8 mouse cellular contexts compared by ENCODE assay signal in the genomic region with DNA sequence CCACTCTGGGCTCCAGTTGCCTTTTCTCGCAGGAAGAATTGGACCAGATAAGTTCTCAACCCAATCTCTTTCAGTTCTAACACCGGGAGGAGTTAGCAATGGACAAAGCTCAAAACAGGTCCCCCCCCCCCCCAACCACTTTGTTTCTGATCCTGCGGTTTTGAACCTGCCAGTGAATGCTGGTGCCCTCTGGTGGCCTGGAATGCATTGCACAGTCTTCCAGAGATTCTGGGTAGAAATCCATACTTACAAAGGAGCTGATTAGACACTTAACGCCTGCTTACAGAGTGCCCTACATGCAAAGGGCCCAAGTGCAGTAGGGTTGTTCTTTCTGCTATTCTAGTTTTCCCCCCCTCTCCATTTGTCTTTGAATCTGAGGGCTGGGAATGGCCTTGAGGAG. TPM values are rescaled to one million over a fixed set of nuclear protein-coding genes. Genes with fewer than 3 reads are reported as not detected.
DNase-seq lines count a peak whose midpoint lies in the region; ATAC-seq and TF ChIP-seq lines count a peak whose summit lies in the region.

No protein-coding gene starts in this region.

- peak in 1 of 2 experiments; percentile 35 for DNase-seq in cerebellum, adult 2 months
- no peak for DNase-seq in cerebellum, adult 11-12 months
- DNase-seq in layer of hippocampus, adult 2 months (ENCODE audit: low spot score in 2 of 2) = no peak
- no peak for DNase-seq in layer of hippocampus, adult 18-20 months (ENCODE audit: low spot score in 2 of 2)
- DNase-seq in CD4-positive, CD25-positive, alpha-beta regulatory T cell, adult 2 months (ENCODE audit: low read depth, low spot score) = peak; percentile 62
- DNase-seq in thymus, postnatal 4 days = peak; percentile 57
- no peak for DNase-seq in urinary bladder, postnatal 10 days (ENCODE audit: low spot score)

- TF ChIP-seq CTCF in cerebellum, adult 2 months (IDR thresholded peaks at IDR 0.05; ENCODE audit: borderline replicate concordance, insufficient read depth, low read depth, low read length) = peak; percentile 58
- TF ChIP-seq CTCF in layer of hippocampus, adult 2 months (conservative IDR thresholded peaks at IDR 0.05) = peak; percentile 73

- H3K27me3 ChIP-seq in cerebellum, adult 2 months (ENCODE audit: control insufficient read depth, insufficient read depth, low read length) = no peaks in the 10 kb centered on the region

- no peak for TF ChIP-seq POLR2A in cerebellum, adult 2 months (IDR thresholded peaks at IDR 0.05; ENCODE audit: borderline replicate concordance, insufficient read depth, low read length)

- 0 out of 2 replicates have a peak, but pooled peaks cover 2% of the 10 kb centered on the region for H3K4me1 ChIP-seq in cerebellum, adult 2 months (ENCODE audit: control insufficient read depth, insufficient read depth, low read length)

- 0 out of 2 replicates have a peak, but pooled peaks have one; percentile 41 for ATAC-seq in erythroblast, adult 5-6 weeks (replicated peaks; ENCODE audit: low FRiP score, poor library complexity, severe bottlenecking)

- whole genome bisulfite sequencing in cerebellum, adult 2 months = 64% methylated on average over 4 of the region's 4 CpGs

- H3K4me3 ChIP-seq in cerebellum, adult 2 months (replicated peaks; ENCODE audit: insufficient read depth, low read depth, low read length) = no peak overlapping the region
- H3K4me3 ChIP-seq in layer of hippocampus, adult 2 months = no peak overlapping the region

- H3K27ac ChIP-seq in cerebellum, adult 2 months (ENCODE audit: insufficient read depth, low read length) = no peak overlapping the region
- H3K27ac ChIP-seq in layer of hippocampus, adult 2 months = no peak overlapping the region

RNA-seq across cellular contexts. Expression of gene Fndc9, which starts 22.9 kb away (rescaled TPM):
- 0.39 and 0.52 TPM in 2 replicates for polyA plus RNA-seq in cerebellum, adult 2 months (2012; rRNA removed)
- 1 to 10 TPM in 1 of 2 experiments, under 1 TPM in 1; 0.72 to 1.0 TPM for total RNA-seq in layer of hippocampus, adult 2 months (2021)
- total RNA-seq in layer of hippocampus, adult 18-20 months (2021) = 1 to 10 TPM in 1 of 2 experiments, under 1 TPM in 1; 0.63 to 1.3 TPM
- not detected in 2 replicates for total RNA-seq in erythroblast, adult 5-6 weeks (2015; ENCODE audit: low replicate concordance)
- not detected in 2 replicates for total RNA-seq in erythroblast, adult 5-6 weeks (2017; ENCODE audit: low replicate concordance)

RNA-seq across cellular contexts. Expression of gene Cyfip2, which starts 54.5 kb away (rescaled TPM):
- polyA plus RNA-seq in cerebellum, adult 2 months (2012; rRNA removed) = 200 and 203 TPM in 2 replicates
- 100 to 1,000 TPM; 530 to 540 TPM for total RNA-seq in layer of hippocampus, adult 2 months (2021)
- 100 to 1,000 TPM; 536 to 551 TPM for total RNA-seq in layer of hippocampus, adult 18-20 months (2021)
- 49.7 and 60.3 TPM in 2 replicates for total RNA-seq in erythroblast, adult 5-6 weeks (2015; ENCODE audit: low replicate concordance)
- total RNA-seq in erythroblast, adult 5-6 weeks (2017; ENCODE audit: low replicate concordance) = 19.9 and 22.9 TPM in 2 replicates

Comparison
In these comparisons a context has a peak if more than half of its experiments do, and no peak if none do; other contexts are left out.
1. DNase-seq: peak in CD4-positive, CD25-positive, alpha-beta regulatory T cell, adult 2 months (single experiment) and thymus, postnatal 4 days (single experiment); none in cerebellum, adult 11-12 months (single experiment), layer of hippocampus, adult 2 months (0 of 2), layer of hippocampus, adult 18-20 months (0 of 2) and urinary bladder, postnatal 10 days (single experiment).
2. RNA of gene Cyfip2, which starts 54.5 kb away (total RNA-seq): 536 to 551 TPM in layer of hippocampus, adult 18-20 months and 530 to 540 TPM in layer of hippocampus, adult 2 months; 19.9 to 60.3 TPM in erythroblast, adult 5-6 weeks; every median in the first group is over 4 times any median in the second.